Mouse (Mus musculus) hindbrain, embryonic 15.5 days (tissue): ENCODE data around the gene Rab37. TPM values are rescaled to one million over a fixed set of nuclear protein-coding genes. Genes with fewer than 3 reads are reported as not detected.

Experiments used
- ATAC-seq: fragments of 200-750 bp; cut with Nextera tagmentation; 2 replicates; pipeline ENCODE4 v1.8.0; 2017; ENCODE audit warnings: low read depth, moderate number of reproducible peaks, moderate TSS enrichment; ENCODE audit not compliant: low FRiP score
- H3K27ac ChIP-seq: fragments of 300-500 bp; sonication (generic); replicated peaks from 2 replicates; pipeline ENCODE4 v1.5.1; 2015; ENCODE audit warnings: mild to moderate bottlenecking, inconsistent platforms
- H3K27me3 ChIP-seq: fragments of 300-500 bp; sonication (generic); 2 replicates; pipeline ENCODE4 v1.6.1; 2015; ENCODE audit warnings: control low read depth, inconsistent platforms
- H3K36me3 ChIP-seq: fragments of 300-500 bp; sonication (generic); 2 replicates; pipeline ENCODE4 v1.6.1; 2015; ENCODE audit warnings: control low read depth, inconsistent platforms
- H3K4me1 ChIP-seq: fragments of 300-500 bp; sonication (generic); replicated peaks from 2 replicates; pipeline ENCODE4 v1.6.1; 2015; ENCODE audit warnings: control low read depth, inconsistent platforms
- H3K4me2 ChIP-seq: fragments of 300-500 bp; sonication (generic); 2 replicates; pipeline ENCODE4 v1.6.1; 2015; ENCODE audit warnings: moderate library complexity, mild to moderate bottlenecking, inconsistent platforms
- H3K4me3 ChIP-seq: fragments of 300-500 bp; sonication (generic); 2 replicates; pipeline ENCODE4 v1.5.1; 2015; ENCODE audit warnings: mild to moderate bottlenecking, inconsistent platforms
- H3K9ac ChIP-seq: fragments of 300-500 bp; sonication (generic); 2 replicates; pipeline ENCODE4 v1.6.1; 2015; ENCODE audit warnings: inconsistent platforms
- H3K9me3 ChIP-seq: fragments of 300-500 bp; sonication (generic); 2 replicates; pipeline ENCODE4 v1.6.1; 2016; ENCODE audit warnings: control low read depth, inconsistent platforms
- WGBS: fragments of 180-500 bp; shearing (Covaris S2); methylation state at CpG from one replicate; pipeline ENCODE4 v1.1.7; 2015; 5-methylcytosine and 5-hydroxymethylcytosine counted together
- polyA plus RNA-seq: library from polyadenylated mRNA; unstranded; fragments of >200 nt; fragmentation: Nextera tagmentation; extraction: Ambion mirVana; gene quantifications from 2 replicates; pipeline ENCODE4 v1.2.1, GENCODE M21; 2015

Rab37 gene
- polyA plus RNA-seq, 1 experiment from 2014 or later = 0.77 TPM

GRCm38 (mm10) chr11:115163568-115164150 lies 72.4 kb downstream of the Rab37 start:
- H3K4me1 ChIP-seq = peaks cover 28% of the 10 kb centered on the region
- peak overlapping the region; percentile 49 for H3K9ac ChIP-seq
- H3K27me3 ChIP-seq = peaks cover 34% of the 10 kb centered on the region
- H3K4me2 ChIP-seq = peak overlapping the region; percentile 54
- H3K36me3 ChIP-seq = no peaks in the 10 kb centered on the region
- peak overlapping the region; percentile 49 for H3K4me3 ChIP-seq
- H3K27ac ChIP-seq = peak overlapping the region; percentile 40; the same call in 1 of the 2 replicates
- 0 out of 2 replicates have a peak, but pooled peaks have one; percentile 9 for ATAC-seq
- WGBS = under 1% methylated on average over 47 of the region's 47 CpGs
- H3K9me3 ChIP-seq = 0 out of 2 replicates have a peak, but pooled peaks cover 4% of the 10 kb centered on the region

GRCm38 (mm10) chr11:115164341-115164975 lies 73.2 kb downstream of the Rab37 start:
- H3K9ac ChIP-seq = peak overlapping the region; percentile 49

GRCm38 (mm10) chr11:115164976-115165374 lies 73.7 kb downstream of the Rab37 start:
- ATAC-seq = 0 out of 2 replicates have a peak, but pooled peaks have one; percentile 10
- Histone ChIP-seq H3K36me3 (no peaks in the 10 kb centered on the region), H3K4me2 (peak overlapping the region; percentile 54), H3K27ac (peak overlapping the region; percentile 40; the same call in 1 of the 2 replicates), H3K9me3 (no peaks in the 10 kb centered on the region), H3K4me1 (peaks cover 28% of the 10 kb centered on the region), H3K27me3 (peaks cover 34% of the 10 kb centered on the region), H3K4me3 (peak overlapping the region; percentile 49), H3K9ac (peak overlapping the region; percentile 49; the same call in 1 of the 2 replicates)
- WGBS = 1% methylated on average over 9 of the region's 9 CpGs

More at GRCm38 (mm10) chr11:115164341-115164975, 73.2 kb downstream of the Rab37 start:
- H3K4me3 ChIP-seq = peak overlapping the region; percentile 49
- no peak for ATAC-seq
- under 1% methylated on average over 14 of the region's 14 CpGs for WGBS
- H3K4me1 ChIP-seq = peaks cover 28% of the 10 kb centered on the region
- H3K9me3 ChIP-seq = no peaks in the 10 kb centered on the region
- H3K36me3 ChIP-seq = no peaks in the 10 kb centered on the region
- peak overlapping the region; percentile 54 for H3K4me2 ChIP-seq
- H3K27ac ChIP-seq = peak overlapping the region; percentile 40; the same call in 1 of the 2 replicates
- peaks cover 34% of the 10 kb centered on the region for H3K27me3 ChIP-seq

DNA sequence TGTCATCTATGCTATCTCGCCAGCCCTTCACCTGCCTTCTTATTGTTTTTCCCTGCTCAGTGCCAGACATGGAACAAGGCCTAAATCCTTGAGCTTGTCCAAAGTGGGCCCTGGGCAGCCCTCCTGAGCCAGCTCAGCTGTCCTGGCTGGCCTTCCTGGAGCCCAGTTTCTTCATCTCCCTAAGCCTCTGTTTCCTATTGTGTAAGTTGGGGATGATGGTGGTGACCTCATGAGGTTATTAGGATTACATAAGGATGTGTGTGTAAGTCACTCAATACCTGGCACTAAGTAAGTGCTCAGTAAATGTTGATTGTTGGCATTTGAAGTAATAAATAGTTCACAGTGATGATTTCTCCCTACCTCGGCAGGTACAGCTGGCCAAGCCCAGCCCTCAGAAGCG lies 75.5 kb downstream of the Rab37 start:
- H3K9ac ChIP-seq = no peak overlapping the region
- H3K4me1 ChIP-seq = peaks cover 35% of the 10 kb centered on the region
- no peaks in the 10 kb centered on the region for H3K9me3 ChIP-seq
- no peak overlapping the region for H3K4me3 ChIP-seq
- 85% methylated on average over 3 of the region's 3 CpGs for WGBS
- H3K27ac ChIP-seq = no peak overlapping the region
- no peaks in the 10 kb centered on the region for H3K36me3 ChIP-seq
- H3K27me3 ChIP-seq = peaks cover 26% of the 10 kb centered on the region
- H3K4me2 ChIP-seq = no peak overlapping the region; the same call in 1 of the 2 replicates
- no peak for ATAC-seq

- 87% methylated on average over 8 of the region's 8 CpGs for WGBS
- Histone ChIP-seq H3K4me3 (no peak overlapping the region), H3K9me3 (no peaks in the 10 kb centered on the region), H3K27me3 (peaks cover 18% of the 10 kb centered on the region), H3K9ac (no peak overlapping the region), H3K27ac (no peak overlapping the region), H3K4me1 (peaks cover 39% of the 10 kb centered on the region), H3K4me2 (peak overlapping the region; percentile 6; the same call in 1 of the 2 replicates), H3K36me3 (no peaks in the 10 kb centered on the region)
- no peak for ATAC-seq
These were observed 76.5 kb downstream of the Rab37 start for GRCm38 (mm10) chr11:115167631-115168249.

DNA sequence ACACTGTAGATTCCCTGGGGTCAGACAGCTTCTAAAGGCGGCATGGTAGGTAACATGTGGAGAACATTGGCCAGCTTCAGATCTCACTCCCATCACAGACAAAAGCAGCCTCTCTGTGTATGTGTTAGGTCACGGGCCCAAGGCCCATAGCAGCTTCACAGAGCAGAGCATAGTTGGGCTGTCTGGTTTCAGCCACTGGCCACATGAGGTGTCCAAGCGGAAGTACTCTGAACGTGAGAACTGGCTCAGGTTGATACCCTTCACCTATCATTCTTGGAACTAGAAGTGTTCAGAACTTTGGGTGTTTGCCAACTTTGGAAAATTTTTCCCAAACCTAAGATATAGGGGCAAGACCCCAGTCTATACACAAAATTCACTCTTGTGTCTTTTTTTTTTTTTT lies 78.2 kb downstream of the Rab37 start:
- H3K9ac ChIP-seq = no peak overlapping the region
- H3K27me3 ChIP-seq = peaks cover 16% of the 10 kb centered on the region; the same call in 1 of the 2 replicates
- peaks cover 39% of the 10 kb centered on the region for H3K4me1 ChIP-seq
- ATAC-seq = no peak
- H3K36me3 ChIP-seq = no peaks in the 10 kb centered on the region
- no peak overlapping the region for H3K27ac ChIP-seq
- WGBS = 86% methylated on average over 4 of the region's 4 CpGs
- no peak overlapping the region for H3K4me3 ChIP-seq
- H3K4me2 ChIP-seq = no peak overlapping the region
- no peaks in the 10 kb centered on the region for H3K9me3 ChIP-seq

GRCm38 (mm10) chr11:115171125-115171524 lies 79.9 kb downstream of the Rab37 start:
- Histone ChIP-seq H3K4me2 (no peak overlapping the region), H3K4me1 (peaks cover 48% of the 10 kb centered on the region), H3K36me3 (no peaks in the 10 kb centered on the region), H3K9me3 (no peaks in the 10 kb centered on the region), H3K4me3 (no peak overlapping the region), H3K27ac (no peak overlapping the region), H3K9ac (no peak overlapping the region), H3K27me3 (peaks cover 15% of the 10 kb centered on the region; the same call in 1 of the 2 replicates)
- WGBS = 39% methylated on average over 8 of the region's 8 CpGs
- ATAC-seq = no peak

DNA sequence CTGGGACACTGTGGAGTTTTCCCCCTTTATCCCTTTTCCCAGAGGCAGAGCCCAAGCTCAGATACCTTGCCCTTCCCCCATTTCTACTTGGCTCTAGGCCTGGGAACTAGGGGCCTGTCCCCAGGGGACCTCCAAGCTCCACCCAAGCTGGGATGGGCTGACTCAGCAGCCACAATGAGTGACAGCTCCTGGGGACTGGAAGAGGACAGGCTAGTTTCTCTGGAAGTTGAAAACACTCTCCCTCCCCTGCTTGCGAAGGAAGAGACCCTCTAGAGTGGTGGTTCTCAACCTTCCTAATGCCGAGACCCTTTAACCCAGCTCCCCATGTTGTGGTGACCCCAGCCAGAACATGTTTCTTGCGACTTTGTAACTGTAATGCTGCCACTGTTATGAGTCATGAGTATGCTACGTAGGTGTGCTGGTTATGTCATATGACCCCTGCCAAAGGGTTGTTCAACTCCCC lies 81.6 kb downstream of the Rab37 start:
- H3K9me3 ChIP-seq = no peaks in the 10 kb centered on the region
- ATAC-seq = 0 out of 2 replicates have a peak, but pooled peaks have one; percentile 19
- H3K4me2 ChIP-seq = 0 out of 2 replicates have a peak overlapping the region, but pooled peaks have one; percentile 3
- H3K27ac ChIP-seq = no peak overlapping the region
- no peaks in the 10 kb centered on the region for H3K36me3 ChIP-seq
- WGBS = 33% methylated on average over 4 of the region's 4 CpGs
- peaks cover 65% of the 10 kb centered on the region for H3K4me1 ChIP-seq
- H3K4me3 ChIP-seq = no peak overlapping the region
- H3K9ac ChIP-seq = no peak overlapping the region
- H3K27me3 ChIP-seq = peaks cover 15% of the 10 kb centered on the region; the same call in 1 of the 2 replicates

- peaks cover 72% of the 10 kb centered on the region for H3K4me1 ChIP-seq
- H3K27me3 ChIP-seq = peaks cover 15% of the 10 kb centered on the region; the same call in 1 of the 2 replicates
- no peaks in the 10 kb centered on the region for H3K36me3 ChIP-seq
- 22% methylated on average over 16 of the region's 16 CpGs for WGBS
- peak overlapping the region; percentile 16; the same call in 1 of the 2 replicates for H3K4me2 ChIP-seq
- H3K27ac ChIP-seq = no peak overlapping the region
- no peak for ATAC-seq
- H3K4me3 ChIP-seq = no peak overlapping the region
- no peaks in the 10 kb centered on the region for H3K9me3 ChIP-seq
- H3K9ac ChIP-seq = no peak overlapping the region; the same call in 1 of the 2 replicates
These were observed 82.5 kb downstream of the Rab37 start for GRCm38 (mm10) chr11:115173549-115174339.

- Histone ChIP-seq H3K36me3 (no peaks in the 10 kb centered on the region), H3K9ac (no peak overlapping the region), H3K27me3 (peaks cover 15% of the 10 kb centered on the region; the same call in 1 of the 2 replicates), H3K4me2 (no peak overlapping the region), H3K4me1 (peaks cover 77% of the 10 kb centered on the region), H3K4me3 (no peak overlapping the region), H3K9me3 (no peaks in the 10 kb centered on the region), H3K27ac (peak overlapping the region; percentile 27)
- WGBS = 69% methylated on average over 24 of the region's 24 CpGs
- ATAC-seq = no peak
These were observed 85.4 kb downstream of the Rab37 start for GRCm38 (mm10) chr11:115176399-115177190.
